Mouse (Mus musculus): ENCODE measurements around the gene Rtp2. TPM values are rescaled to one million over a fixed set of nuclear protein-coding genes. Genes with fewer than 3 reads are reported as not detected.
A peak's percentile ranks its signal among the peaks of the same experiment; 100 is the strongest.

The Rtp2 gene
- not detected in 2 replicates for polyA plus RNA-seq (2012; rRNA removed)
- not detected in 2 replicates for polyA plus RNA-seq (2014; fragmentation: Nextera tagmentation; extraction: Ambion mirVana)

DNA sequence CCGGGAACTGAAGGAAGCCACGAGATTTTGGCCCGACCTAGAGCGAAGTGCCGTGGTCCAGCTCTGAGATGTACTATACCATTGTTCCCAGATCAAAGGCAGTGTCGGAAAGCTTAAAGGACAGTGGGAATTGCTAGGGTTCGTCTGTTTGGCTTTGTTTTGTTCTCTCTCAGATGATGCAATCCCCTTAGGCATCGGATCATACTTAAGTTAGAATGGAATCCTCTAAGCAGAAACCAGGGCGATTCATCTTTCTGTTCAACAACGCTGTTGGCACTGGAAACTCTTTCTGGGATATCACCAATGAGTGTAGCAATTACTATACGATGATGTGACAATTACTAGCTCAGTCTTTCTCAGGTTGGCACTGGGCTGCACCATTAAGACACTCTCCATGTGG lies at the start of gene Rtp2:
Rtp2 (minus strand) TSS at position 101 of the 400 bp plus-strand sequence.
- WGBS (ENCODE audit: insufficient replicate concordance), result 65% methylated on average over 11 of the region's 11 CpGs
- H3K36me3 ChIP-seq (replicated peaks; ENCODE audit: control insufficient read depth, insufficient read depth, low read depth), result no peaks in the 10 kb centered on the region
- no peaks in the 10 kb centered on the region for H3K27me3 ChIP-seq (ENCODE audit: control insufficient read depth, insufficient read depth, low read length)
- no peak for TF ChIP-seq CTCF (IDR thresholded peaks at IDR 0.05; ENCODE audit: low read depth)
- no peak for TF ChIP-seq EP300 (IDR thresholded peaks at IDR 0.05; ENCODE audit: low read depth)
- no peak within 1 kb of the TSS for H3K4me2 ChIP-seq (ENCODE audit: low read depth)
- H3K4me1 ChIP-seq (replicated peaks; ENCODE audit: control insufficient read depth in 2 of 2, insufficient read depth in 2 of 2, low read length in 1 of 2), result no peaks in the 10 kb centered on the region
- H3K9ac ChIP-seq (replicated peaks), result no peak within 1 kb of the TSS
- H3K27ac ChIP-seq, result no peak within 1 kb of the TSS
- H3K9me3 ChIP-seq (ENCODE audit: control insufficient read depth, low read length), result no peaks in the 10 kb centered on the region
- H3K4me3 ChIP-seq (ENCODE audit: insufficient read depth in 1 of 2, low read depth in 2 of 2, low read length in 2 of 2), result no peak within 1 kb of the TSS
- ATAC-seq (ENCODE audit: insufficient read depth) (no peak), DNase-seq (ENCODE audit: low read depth in 3 of 3, low spot score in 3 of 3) (no peak)

DNA sequence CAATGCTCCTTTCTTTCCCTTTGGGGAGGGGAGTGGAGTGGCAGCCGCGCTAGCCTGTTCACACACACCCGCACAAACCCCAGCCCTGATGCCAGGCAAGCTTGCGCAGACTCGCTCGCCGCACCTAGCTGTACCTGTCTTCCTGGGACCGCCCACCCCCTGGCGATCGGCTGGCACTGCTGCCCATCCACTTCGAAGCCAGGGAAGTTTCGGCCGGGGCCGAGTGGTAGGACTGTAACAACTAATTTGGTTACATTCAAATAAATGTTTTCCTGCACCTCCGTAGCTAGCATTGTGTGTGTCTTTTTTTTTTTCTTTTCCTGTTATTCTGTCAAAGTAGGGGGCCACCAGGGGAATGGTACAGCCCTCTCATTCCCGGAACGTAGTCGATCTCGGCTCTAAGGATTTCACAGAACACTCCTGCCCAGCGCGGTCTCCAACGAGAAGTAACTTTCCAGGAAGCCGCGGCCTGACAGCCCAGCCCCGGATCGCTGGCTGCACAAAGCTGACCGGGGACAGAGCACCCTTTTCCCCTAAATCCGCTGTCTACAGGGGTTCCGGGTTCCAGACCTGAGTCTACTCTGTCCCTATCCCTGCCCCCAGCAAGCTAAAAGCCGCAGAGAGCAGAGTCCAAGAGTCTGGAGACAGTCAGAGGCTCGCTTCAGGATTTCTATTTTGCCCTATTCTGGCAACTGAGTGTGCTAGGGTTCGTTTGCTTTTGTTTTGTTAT lies 49.0 kb upstream of the Rtp2 start:
- H3K9ac ChIP-seq (replicated peaks), result no peak overlapping the region
- H3K9me3 ChIP-seq (ENCODE audit: control insufficient read depth, low read length), result no peaks in the 10 kb centered on the region
- peaks cover 0 to 6% of the 10 kb centered on the region in 2 experiments; a peak in 2 of 4 replicates for H3K4me1 ChIP-seq (replicated peaks; ENCODE audit: control insufficient read depth in 2 of 2, insufficient read depth in 2 of 2, low read length in 1 of 2)
- TF ChIP-seq EP300 (IDR thresholded peaks at IDR 0.05; ENCODE audit: low read depth) (no peak), CTCF (IDR thresholded peaks at IDR 0.05; ENCODE audit: low read depth) (no peak)
- peak overlapping the region; percentile 0 to 35 for H3K4me3 ChIP-seq (ENCODE audit: insufficient read depth in 1 of 2, low read depth in 2 of 2, low read length in 2 of 2)
- peak overlapping the region; percentile 57 for H3K4me2 ChIP-seq (ENCODE audit: low read depth)
- no peaks in the 10 kb centered on the region for H3K36me3 ChIP-seq (replicated peaks; ENCODE audit: control insufficient read depth, insufficient read depth, low read depth)
- DNase-seq (ENCODE audit: low read depth in 3 of 3, low spot score in 3 of 3) (no peak), ATAC-seq (ENCODE audit: insufficient read depth) (no peak)
- 2% methylated on average over 32 of the region's 32 CpGs for WGBS (ENCODE audit: insufficient replicate concordance)
- H3K27me3 ChIP-seq (ENCODE audit: control insufficient read depth, insufficient read depth, low read length), result peaks cover 57% of the 10 kb centered on the region
- H3K27ac ChIP-seq, result no peak overlapping the region

GRCm38 (mm10) chr16:23980201-23980870 lies 48.1 kb upstream of the Rtp2 start:
- H3K27me3 ChIP-seq (ENCODE audit: control insufficient read depth, insufficient read depth, low read length), result peaks cover 49% of the 10 kb centered on the region

DNA sequence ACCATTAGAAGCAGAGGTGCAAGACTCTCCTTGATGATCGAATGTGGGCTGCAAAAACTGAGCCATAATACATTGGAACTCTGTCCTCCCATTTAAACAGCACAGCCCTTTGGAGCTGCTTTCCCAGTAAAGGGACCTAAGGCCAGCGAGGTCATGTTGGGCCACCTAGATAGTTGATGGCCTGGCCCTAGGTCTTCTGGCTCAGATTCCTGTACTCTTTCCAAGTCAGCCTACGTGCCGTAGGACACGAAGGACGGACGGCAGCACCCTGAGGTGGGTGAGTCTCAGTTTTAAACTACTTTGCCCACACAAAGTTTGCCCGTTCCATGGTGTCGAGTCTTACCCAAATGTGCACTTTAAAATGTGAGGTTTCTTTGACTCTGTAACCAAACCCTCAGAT lies 47.3 kb upstream of the Rtp2 start:
- 67% methylated on average over 9 of the region's 9 CpGs for WGBS (ENCODE audit: insufficient replicate concordance)
- TF ChIP-seq CTCF (IDR thresholded peaks at IDR 0.05; ENCODE audit: low read depth) (no peak), EP300 (IDR thresholded peaks at IDR 0.05; ENCODE audit: low read depth) (no peak)
- no peaks in the 10 kb centered on the region for H3K36me3 ChIP-seq (replicated peaks; ENCODE audit: control insufficient read depth, insufficient read depth, low read depth)
- no peak overlapping the region for H3K27ac ChIP-seq
- no peaks in the 10 kb centered on the region for H3K9me3 ChIP-seq (ENCODE audit: control insufficient read depth, low read length)
- no peak overlapping the region for H3K4me3 ChIP-seq (ENCODE audit: insufficient read depth in 1 of 2, low read depth in 2 of 2, low read length in 2 of 2)
- H3K4me1 ChIP-seq (replicated peaks; ENCODE audit: control insufficient read depth in 2 of 2, insufficient read depth in 2 of 2, low read length in 1 of 2), result peaks cover 0 to 6% of the 10 kb centered on the region in 2 experiments; a peak in 2 of 4 replicates
- ATAC-seq (ENCODE audit: insufficient read depth), result no peak
- H3K9ac ChIP-seq (replicated peaks), result no peak overlapping the region
- H3K4me2 ChIP-seq (ENCODE audit: low read depth), result no peak overlapping the region
- peaks cover 40% of the 10 kb centered on the region for H3K27me3 ChIP-seq (ENCODE audit: control insufficient read depth, insufficient read depth, low read length)
- no peak for DNase-seq (ENCODE audit: low read depth in 3 of 3, low spot score in 3 of 3)

More at GRCm38 (mm10) chr16:23980201-23980870, 48.1 kb upstream of the Rtp2 start:
- TF ChIP-seq EP300 (IDR thresholded peaks at IDR 0.05; ENCODE audit: low read depth) (no peak), CTCF (IDR thresholded peaks at IDR 0.05; ENCODE audit: low read depth) (no peak)
- peak overlapping the region; percentile 57 for H3K4me2 ChIP-seq (ENCODE audit: low read depth)
- no peak for DNase-seq (ENCODE audit: low read depth in 3 of 3, low spot score in 3 of 3)
- H3K27ac ChIP-seq, result no peak overlapping the region
- no peaks in the 10 kb centered on the region for H3K36me3 ChIP-seq (replicated peaks; ENCODE audit: control insufficient read depth, insufficient read depth, low read depth)
- ATAC-seq (ENCODE audit: insufficient read depth), result no peak
- H3K4me1 ChIP-seq (replicated peaks; ENCODE audit: control insufficient read depth in 2 of 2, insufficient read depth in 2 of 2, low read length in 1 of 2), result peaks cover 0 to 6% of the 10 kb centered on the region in 2 experiments; a peak in 2 of 4 replicates
- no peak overlapping the region for H3K9ac ChIP-seq (replicated peaks)
- H3K4me3 ChIP-seq (ENCODE audit: insufficient read depth in 1 of 2, low read depth in 2 of 2, low read length in 2 of 2), result peak overlapping the region in 1 of 2 experiments; percentile 35; a peak in 1 of 4 replicates
- 8% methylated on average over 11 of the region's 11 CpGs for WGBS (ENCODE audit: insufficient replicate concordance)
- no peaks in the 10 kb centered on the region for H3K9me3 ChIP-seq (ENCODE audit: control insufficient read depth, low read length)

DNA sequence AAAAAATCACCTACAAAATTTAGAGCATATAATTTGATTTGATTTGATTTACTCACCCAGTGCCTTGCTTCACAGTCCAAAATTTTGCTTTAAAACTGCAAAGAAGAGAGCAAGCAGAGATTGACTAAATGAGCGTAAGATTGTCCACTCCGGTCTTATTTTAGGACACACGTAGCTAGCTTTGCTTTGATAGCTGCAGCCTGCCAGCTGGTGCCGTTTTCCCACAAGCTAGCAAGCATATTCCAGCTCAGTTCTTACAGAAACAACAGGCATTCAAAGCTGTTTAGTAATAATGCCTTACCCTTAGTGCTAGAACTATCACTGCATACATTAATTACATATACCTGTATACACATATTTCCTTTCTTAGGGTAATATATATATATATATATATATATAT lies 46.3 kb upstream of the Rtp2 start:
- WGBS (ENCODE audit: insufficient replicate concordance), result 72% methylated on average over 4 of the region's 4 CpGs

More for the DNA sequence above, 46.3 kb upstream of the Rtp2 start:
- no peak overlapping the region for H3K4me2 ChIP-seq (ENCODE audit: low read depth)
- peaks cover 0 to 3% of the 10 kb centered on the region in 2 experiments; a peak in 1 of 4 replicates for H3K4me1 ChIP-seq (replicated peaks; ENCODE audit: control insufficient read depth in 2 of 2, insufficient read depth in 2 of 2, low read length in 1 of 2)
- no peak overlapping the region for H3K4me3 ChIP-seq (ENCODE audit: insufficient read depth in 1 of 2, low read depth in 2 of 2, low read length in 2 of 2)
- DNase-seq (ENCODE audit: low read depth in 3 of 3, low spot score in 3 of 3), result no peak
- ATAC-seq (ENCODE audit: insufficient read depth), result no peak
- H3K27me3 ChIP-seq (ENCODE audit: control insufficient read depth, insufficient read depth, low read length), result peaks cover 30% of the 10 kb centered on the region
- TF ChIP-seq EP300 (IDR thresholded peaks at IDR 0.05; ENCODE audit: low read depth), result no peak
- no peak for TF ChIP-seq CTCF (IDR thresholded peaks at IDR 0.05; ENCODE audit: low read depth)
- H3K27ac ChIP-seq, result no peak overlapping the region
- H3K9me3 ChIP-seq (ENCODE audit: control insufficient read depth, low read length), result no peaks in the 10 kb centered on the region
- H3K9ac ChIP-seq (replicated peaks), result no peak overlapping the region
- no peaks in the 10 kb centered on the region for H3K36me3 ChIP-seq (replicated peaks; ENCODE audit: control insufficient read depth, insufficient read depth, low read depth)
